Mouse (Mus musculus) natural killer cell, adult 2 months (primary cell): Measurements from ENCODE around the gene Ccm2l.

Source experiments
- DNase-seq, 2 experiments: peaks; one replicate each; pipeline ENCODE4 v3.0.0; 2022; ENCODE audit warnings: low spot score in 2 of 2

The Ccm2l gene

DNA sequence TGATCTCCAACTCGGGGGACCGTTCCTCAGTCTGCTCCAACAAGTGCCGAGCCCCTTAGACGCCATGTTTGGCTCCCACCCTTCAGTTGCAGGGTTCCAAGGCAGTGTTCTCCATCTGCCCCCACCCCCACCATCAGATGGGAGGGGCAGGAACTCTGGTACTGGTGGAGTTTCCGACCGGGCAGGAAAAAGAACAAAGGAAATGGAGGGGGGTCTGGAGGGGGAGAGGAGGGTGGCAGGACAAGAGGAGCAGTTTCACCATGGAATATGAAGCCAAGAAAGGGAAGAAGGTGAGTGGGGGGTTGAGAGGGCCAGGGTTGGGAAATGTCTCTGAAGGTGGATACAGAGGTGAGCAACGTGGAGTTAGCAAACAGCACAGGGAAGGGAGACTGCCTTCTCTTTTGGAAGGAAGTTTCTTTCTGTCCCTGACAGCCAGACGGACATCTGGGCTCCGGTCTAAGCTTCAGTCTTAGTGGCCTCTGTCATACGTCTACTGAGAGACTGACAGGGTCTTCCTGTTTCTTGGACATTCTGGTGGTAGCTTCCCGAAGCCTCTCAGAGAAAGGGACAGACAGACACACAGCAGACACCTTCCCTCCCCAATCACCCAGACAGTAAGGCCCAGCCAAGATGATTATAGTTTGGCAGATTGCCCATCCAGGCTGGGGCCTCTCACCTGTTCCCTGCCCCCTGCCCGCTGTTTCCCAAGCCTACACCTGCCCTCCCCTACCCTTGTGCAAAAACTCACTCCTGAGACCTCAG lies at the start of gene Ccm2l:
Ccm2l (plus strand) TSS at position 209 of the 762 bp plus-strand sequence.
- DNase-seq = no peak

GRCm38 (mm10) chr2:153016786-153017185 lies 49.0 kb upstream of the Ccm2l start:
- no peak for DNase-seq

DNA sequence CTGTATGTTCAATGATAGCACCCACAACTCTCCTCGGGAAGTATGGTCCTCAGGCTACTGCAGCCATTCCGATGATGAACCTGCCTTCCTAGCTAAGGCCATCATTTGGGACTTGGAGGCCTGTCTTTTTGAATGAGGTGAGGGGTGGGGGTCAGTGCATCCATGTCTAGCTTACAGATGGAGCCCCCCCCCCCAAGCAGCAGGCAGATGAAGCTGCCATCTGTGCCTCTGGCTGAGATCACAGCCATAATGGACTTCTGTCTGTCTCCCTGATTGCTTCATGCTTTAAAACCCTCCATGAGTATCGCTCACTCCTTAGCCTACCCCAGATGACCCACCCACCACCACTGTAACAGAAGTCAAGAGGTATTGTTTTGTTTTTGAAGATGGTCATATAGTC lies 46.4 kb upstream of the Ccm2l start:
- no peak for DNase-seq

DNA sequence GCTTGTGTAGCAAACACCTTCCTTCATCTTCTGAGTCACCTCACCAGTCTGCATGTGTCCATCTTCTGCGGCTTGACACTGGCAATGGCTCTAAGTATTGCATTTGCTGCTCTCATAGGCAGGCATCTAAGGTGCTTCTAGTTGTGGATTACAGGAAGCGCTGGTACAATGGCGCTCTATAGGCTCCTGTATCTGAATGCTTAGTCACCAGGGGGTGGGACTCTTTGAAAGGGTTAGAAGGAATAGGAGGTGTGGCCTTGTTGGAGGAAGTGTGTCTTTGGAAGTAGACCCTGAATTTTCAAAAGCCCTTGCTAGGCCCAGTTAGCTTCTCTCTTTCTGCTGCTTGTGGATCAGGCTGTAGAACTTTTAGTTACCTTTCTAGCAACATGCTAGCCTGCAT lies 44.6 kb upstream of the Ccm2l start:
- no peak for DNase-seq

DNA sequence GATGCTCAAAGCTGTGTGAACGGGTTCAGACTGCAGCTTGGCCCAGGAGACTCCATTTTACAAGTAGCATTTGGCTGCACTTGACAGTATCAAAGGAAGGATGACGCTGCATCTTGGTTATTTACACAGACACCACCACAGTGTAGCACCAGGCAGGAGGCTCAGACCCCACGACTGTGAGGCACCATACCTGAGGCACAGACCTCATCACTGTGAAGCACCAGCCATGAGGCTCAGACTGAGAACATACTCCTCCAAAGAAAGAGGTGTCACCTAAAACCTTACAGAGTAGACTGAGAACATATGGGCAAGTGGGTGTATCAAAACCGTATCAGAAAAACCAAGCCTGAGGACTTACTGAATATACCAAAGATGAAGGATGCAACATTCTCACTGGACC lies 42.9 kb upstream of the Ccm2l start:
- DNase-seq = no peak

GRCm38 (mm10) chr2:153026052-153026451 lies 39.7 kb upstream of the Ccm2l start:
- DNase-seq = no peak

GRCm38 (mm10) chr2:153027501-153027900 lies 38.3 kb upstream of the Ccm2l start:
- DNase-seq = no peak

DNA sequence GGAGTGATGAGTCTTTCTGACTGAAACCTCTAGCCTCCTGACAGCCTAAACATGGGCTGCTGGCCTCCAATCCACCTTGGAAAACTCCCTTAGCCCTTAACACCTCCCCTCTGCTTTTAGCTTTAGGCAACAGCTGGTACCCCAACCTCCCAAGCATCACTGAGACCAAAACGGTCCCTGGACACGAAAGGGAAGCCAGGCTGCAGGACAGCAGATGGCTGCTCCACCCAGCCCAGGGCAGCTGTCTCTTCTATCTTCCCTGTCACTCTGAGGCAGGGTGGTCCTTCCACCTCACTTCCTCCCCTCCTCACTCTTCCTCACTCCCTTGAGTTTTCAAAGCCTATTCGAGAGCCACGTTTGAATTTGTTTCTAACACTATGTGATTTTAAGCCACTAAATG lies 35.3 kb upstream of the Ccm2l start:
- DNase-seq = no peak

DNA sequence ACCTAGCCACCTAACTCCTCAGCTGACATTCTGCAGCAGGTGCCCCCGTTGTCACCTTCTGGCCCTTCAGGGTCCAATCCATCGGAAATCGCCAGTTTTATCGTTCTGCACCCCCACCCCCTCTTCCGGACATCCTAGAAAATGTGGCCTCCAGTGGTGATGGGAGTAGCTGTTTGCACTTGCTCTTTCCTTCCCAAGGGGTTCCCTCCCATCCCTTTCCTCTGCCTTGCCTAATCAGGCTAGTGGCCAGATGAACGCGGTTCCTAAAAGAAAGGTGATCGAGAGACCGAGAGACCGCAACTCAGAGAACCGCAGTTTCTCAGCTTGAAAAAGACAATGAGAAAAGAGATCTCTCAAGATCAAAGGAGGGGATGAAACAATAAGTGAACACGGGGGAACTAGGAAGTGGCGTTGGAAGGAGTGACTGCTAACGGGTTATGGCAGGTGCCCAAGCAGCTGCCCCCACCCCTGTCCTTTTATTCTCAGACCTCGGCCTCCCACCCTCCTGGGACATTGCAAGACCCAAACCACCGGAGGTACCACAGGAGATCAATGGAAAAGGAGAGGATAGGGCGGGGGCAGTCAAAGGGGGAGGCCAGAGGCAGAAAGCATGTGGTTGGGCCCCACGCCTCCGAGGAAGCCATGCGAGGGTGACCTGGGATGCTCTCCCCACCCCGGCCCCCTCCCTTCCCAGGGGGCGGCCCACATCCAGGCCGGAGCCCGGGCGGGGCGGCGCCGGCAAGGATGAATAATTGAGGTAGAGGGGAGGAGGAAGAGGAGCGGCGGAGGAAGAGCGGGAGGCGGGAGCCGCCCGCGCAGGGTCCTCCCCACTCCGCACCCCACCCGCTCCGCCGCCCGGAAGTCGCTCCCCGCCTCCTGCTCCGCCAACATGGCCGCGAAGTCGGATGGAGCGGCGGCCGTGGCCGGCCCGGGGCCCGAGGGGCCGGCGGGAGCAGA lies 34.4 kb upstream of the Ccm2l start, which contains the start of gene Xkr7:
Xkr7 (plus strand) TSS at position 727 of the 957 bp plus-strand sequence.
- DNase-seq = no peak

- DNase-seq = peak; percentile 46 to 75
Measured at GRCm38 (mm10) chr2:153032083-153032842, 33.5 kb upstream of the Ccm2l start.

DNA sequence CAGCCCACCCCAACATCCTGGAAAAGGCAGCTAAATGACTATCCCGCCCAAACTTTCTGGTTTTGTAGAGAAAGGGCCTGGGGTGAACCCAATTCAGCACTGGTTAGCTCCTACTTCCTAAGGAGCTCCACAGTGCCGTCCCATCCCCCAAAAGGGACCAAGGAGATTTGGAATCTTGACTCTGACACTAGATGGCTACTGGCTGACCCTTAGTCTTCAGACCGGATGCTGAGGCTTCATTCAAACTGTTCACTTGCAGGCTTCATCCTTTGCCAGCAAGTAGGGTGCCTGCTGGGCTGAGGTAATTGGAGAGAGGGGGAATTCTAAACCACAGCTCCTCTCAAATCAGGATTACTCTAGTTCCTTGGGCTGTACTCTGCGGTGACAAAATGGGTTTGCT lies 32.8 kb upstream of the Ccm2l start:
- DNase-seq = no peak

- DNase-seq = no peak
Measured at GRCm38 (mm10) chr2:153033545-153034230, 32.1 kb upstream of the Ccm2l start.

DNA sequence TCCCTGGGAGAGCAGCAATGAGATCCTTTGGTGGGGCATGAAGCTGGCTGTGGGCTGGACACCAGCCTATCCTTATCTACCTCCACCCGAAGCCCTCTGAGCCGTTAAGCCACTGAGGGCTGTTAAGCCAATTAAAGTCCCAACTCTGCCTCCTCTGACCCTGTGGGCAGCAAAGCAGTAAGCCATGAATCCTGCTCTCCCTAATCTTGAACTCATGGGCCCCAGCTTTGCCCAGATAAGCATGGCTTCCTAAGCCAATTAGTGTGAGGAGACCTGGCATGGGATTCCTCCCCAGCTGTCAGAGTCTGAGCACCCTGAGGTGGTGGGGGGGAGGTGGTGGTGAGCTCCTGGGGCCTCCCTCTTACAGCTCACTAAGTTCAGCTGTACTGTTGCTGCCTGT lies 29.1 kb upstream of the Ccm2l start:
- no peak for DNase-seq

- DNase-seq = no peak
Measured at GRCm38 (mm10) chr2:153043886-153044285, 21.9 kb upstream of the Ccm2l start.

DNA sequence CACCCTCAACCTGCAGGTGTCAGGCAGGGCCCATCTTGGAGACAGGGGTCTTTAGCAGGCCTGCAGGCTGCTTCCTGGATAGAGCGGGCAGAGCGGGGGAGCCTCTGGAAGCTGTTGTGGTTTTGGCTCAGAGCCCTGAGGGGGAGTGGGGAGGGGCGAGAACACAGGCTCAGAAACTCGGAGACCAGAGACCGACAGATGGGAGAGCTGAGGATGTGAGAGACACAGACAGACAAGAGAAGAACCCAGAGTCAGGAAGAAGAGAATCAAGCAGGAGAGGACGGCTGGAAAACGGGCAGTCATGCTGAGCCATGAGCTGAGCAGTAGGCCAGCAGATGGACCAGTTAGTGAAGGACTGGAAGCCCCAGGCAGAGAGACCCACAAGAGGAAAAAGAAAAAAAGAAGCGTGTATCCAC lies 19.9 kb upstream of the Ccm2l start:
- no peak for DNase-seq

DNA sequence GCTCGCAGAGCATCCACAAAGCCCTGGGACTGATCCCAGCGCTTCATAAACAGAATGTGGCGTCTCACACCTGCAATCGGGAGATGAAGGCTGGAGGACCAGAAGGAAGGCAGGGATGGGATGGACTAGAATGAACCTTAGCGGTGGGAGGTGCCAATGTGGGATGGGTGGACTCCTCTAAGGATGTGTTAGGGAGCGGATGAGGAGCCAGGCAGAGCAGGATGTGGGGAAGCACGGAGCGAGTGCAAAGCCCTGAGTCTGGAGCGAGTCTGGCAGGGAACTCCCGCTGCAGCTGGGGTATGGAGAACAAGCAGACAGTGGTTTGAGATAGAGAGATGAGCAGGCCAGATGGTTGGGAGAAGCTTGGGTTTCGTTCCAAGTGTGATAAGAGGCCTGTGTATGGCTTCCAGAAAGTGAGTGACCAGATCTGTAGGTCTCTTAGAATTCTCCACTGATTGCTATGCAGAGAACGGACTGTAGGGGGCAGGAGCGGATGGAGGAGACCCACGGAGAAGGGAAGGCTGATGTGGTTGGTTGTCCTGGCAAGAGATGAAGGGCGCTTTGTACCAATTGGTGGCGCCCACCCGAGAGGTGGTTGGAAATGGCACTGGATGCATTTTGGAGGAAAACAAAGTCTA lies 17.8 kb upstream of the Ccm2l start:
- peak in 1 of 2 experiments; percentile 15 for DNase-seq

DNA sequence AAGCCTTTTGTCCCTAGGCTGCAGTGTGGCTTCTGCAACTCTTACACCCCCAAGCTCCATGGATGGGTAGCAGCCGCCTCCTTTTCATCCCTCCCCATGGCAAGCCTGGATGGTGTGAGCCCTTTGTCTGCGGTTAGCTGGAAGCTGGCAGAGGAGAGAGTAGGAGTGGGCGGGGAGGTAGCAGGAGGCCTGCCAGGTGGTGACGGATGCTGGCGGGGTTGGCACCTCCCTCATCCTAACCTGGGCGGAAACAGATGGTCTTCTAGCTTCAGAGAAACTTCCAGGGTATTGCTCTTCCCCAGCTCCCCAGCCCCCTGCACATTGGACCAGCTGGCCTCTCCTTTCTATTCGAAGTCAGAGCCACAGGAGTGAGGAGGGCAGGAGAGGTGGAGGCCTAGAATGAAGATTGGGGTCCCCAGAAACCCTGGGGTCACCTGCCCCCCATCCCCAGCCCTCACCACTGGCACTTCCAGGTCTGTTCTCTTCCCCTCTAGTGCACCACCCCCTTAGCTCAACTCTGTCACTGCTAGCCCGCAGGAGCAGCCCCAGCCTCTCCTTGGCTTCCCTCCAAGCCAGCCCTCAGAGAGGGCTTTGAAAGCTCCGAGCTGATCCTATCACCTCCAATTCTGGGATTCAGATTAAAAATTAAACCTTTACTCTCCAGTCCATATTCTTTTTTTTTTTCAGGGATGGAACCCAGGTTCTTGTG lies 16.3 kb upstream of the Ccm2l start:
- no peak for DNase-seq

DNA sequence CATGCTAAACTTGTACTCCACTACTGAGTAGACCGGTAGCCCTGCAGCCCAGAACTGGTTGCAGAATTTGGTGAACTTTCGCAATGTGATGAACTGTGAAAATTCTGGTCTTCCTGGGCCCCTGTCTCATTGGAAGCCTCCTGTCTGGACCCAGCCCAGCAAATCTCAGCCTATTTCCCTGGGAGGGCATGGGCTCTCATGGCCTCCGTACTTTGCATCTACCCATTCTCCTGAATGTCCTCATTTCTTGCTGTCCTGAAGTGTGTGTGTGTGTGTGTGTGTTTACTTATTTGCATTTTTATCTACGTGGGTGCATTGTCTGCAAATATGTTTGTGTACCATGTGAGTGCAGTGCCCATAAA lies 15.8 kb upstream of the Ccm2l start:
- no peak for DNase-seq

DNA sequence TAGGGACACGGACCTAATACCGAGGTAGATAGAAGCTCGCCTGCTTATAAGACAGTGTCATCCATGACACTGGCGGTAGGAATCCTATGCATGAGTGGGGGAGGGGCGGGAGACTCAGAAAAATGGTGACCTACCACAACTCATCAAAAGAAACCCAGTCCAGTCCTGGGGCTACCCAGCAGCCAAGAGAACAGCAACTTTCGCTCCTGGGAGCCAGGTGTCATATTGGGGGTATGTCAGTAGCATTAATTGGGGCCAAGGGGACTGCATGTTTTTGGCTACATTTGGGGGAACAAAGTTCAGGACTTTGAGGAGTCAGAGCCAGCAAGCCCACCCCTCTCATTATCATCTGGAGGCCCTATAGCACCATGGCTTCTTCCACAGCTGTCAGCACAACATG lies 14.7 kb upstream of the Ccm2l start:
- DNase-seq = no peak

DNA sequence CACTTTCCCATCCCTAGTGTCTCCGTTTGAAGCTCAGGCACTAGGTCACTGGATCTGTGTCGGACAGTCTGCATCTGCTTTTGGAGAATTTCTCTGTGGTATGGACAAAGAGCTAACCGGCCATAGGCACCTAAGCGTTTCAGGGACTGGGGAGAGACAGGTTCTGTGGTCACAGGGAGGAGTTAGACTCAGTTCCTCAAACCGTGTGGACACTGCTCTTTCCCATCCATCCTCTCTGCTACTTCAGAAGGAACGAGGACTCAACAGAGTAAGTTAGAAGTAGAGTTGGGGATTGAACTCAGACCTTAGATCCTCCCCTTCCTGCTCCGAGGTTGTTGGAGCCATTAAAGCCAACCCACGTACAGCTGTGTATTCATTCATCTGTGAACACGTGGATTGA lies 14.2 kb upstream of the Ccm2l start:
- no peak for DNase-seq
